Mouse (Mus musculus): ENCODE results near the gene Pdlim4.

DNA sequence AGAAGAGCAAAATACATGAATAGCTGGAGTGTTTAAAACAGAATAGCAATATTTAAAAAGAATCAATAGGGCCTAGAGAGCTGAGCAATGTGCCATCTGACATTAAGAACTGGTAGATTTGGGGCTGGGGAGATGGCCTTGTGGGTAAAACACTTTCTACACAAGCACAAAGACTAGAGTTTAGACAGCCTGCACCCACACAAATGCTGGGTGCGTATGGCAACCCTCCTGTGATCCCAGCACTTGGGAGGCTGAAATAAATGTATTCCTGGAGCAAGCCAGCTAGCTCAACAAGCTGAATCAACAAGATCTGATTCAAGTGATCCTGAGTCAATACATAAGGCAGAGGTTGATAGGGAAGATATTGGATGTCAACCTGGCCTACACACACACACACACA is 16.2 kb upstream of the Pdlim4 start:
- TF ChIP-seq CTCF (conservative IDR thresholded peaks at IDR 0.05; ENCODE audit: low read length) (no peak), POU5F1 (IDR thresholded peaks at IDR 0.05; ENCODE audit: borderline replicate concordance, low read length) (no peak), NANOG (IDR thresholded peaks at IDR 0.05; ENCODE audit: borderline replicate concordance, low read length) (no peak)

All from E14TG2a.4 (cell line).